Mouse (Mus musculus): ENCODE measurements around the gene Gm3336. TPM values are rescaled to one million over a fixed set of nuclear protein-coding genes. Genes with fewer than 3 reads are reported as not detected.

Gene Gm3336
- polyA plus RNA-seq, 1 experiment from 2014 or later = not detected

DNA sequence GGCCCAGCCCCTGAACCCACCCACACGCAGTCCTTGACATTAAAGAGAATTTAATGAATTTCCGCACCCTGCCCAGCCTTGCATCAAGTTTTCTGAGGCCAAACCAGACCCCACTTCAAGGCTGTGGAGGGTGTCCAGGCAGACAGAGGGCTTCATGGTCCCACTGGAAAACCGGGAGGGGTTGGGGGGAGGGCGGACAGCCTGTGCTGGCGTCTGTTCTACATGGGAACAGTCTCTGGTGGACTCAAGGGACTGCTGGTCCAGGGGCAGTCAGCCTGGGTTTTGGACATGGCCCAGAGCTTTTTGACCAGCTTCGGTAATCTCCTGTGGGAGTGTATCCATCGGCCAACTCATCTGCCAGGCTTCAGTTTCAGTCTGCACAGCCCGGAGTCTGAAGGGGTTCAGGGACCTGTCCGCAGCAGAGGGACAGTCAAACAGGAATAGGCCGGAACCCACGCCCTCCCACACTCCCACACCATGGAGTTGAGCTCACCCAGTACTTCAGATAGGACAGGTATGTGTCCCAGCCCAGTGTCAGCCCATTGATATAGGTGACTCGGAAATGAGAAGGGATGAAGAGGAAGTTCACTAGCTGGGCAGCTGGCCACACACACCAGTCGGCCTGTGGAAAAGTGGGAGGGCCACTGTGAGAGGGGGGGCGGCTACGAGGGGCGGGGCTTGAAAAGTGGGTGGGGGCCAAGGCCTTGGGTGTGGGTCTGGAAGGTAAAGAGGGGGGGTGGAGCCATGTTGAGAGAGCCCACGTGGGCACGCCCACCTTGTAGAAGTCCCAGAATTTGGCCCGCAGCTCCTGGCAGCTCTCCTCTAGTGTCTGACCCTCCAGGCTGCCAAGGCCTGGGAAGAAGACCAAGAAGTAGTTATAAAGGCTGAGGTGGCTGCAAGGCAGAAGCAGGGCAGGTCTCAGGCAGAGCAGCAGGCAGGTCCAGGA, 40.5 kb downstream of the Gm3336 start:
- no peaks in the 10 kb centered on the region for H3K9me3 ChIP-seq (replicated peaks; ENCODE audit: control insufficient read depth, low read length)
- no peak overlapping the region for H3K4me3 ChIP-seq (ENCODE audit: low read depth, low read length)
- DNase-seq (ENCODE audit: low spot score) (no peak), ATAC-seq (replicated peaks; ENCODE audit: insufficient number of reproducible peaks, low FRiP score, low TSS enrichment, low read depth) (no peak)
- H3K27ac ChIP-seq (replicated peaks; ENCODE audit: low read depth, low read length) = no peak overlapping the region
- no peaks in the 10 kb centered on the region for H3K36me3 ChIP-seq (replicated peaks; ENCODE audit: control insufficient read depth, insufficient read depth, low read depth, low read length)
- no peaks in the 10 kb centered on the region; the same call in 1 of the 2 replicates for H3K4me1 ChIP-seq (ENCODE audit: control insufficient read depth, insufficient read depth, low read length)
- WGBS = 75% methylated on average over 19 of the region's 19 CpGs
- no peak overlapping the region for H3K4me2 ChIP-seq (ENCODE audit: low read depth, low read length)
- no peaks in the 10 kb centered on the region for H3K27me3 ChIP-seq (ENCODE audit: control insufficient read depth, insufficient read depth, low read length)
- no peak overlapping the region; the same call in 1 of the 2 replicates for H3K9ac ChIP-seq (replicated peaks; ENCODE audit: low read length)

DNA sequence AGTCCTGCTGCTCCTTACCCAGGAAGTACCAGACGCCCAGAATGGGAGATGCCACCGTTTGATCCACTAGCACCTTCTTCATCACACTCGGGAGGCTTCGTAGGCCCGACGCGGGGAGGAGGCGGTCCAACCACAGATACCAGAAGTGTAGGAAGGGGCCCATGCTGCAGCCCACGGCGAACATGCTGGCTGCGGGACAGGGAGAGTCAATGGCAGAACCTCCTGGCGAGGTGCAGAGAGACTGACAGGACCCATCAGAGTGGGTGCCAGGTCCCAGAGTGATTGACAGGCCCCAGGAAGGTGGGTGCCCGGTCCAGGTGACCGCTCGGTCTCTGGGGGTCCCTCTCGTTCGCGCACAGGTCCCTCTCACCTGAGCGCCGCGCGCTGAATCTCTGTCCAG, 42.0 kb downstream of the Gm3336 start:
- Histone ChIP-seq H3K27me3 (ENCODE audit: control insufficient read depth, insufficient read depth, low read length) (no peaks in the 10 kb centered on the region), H3K4me1 (ENCODE audit: control insufficient read depth, insufficient read depth, low read length) (no peaks in the 10 kb centered on the region), H3K4me3 (ENCODE audit: low read depth, low read length) (peak overlapping the region; percentile 70), H3K4me2 (ENCODE audit: low read depth, low read length) (peak overlapping the region; percentile 96), H3K9ac (replicated peaks; ENCODE audit: low read length) (peak overlapping the region; percentile 75), H3K36me3 (replicated peaks; ENCODE audit: control insufficient read depth, insufficient read depth, low read depth, low read length) (no peaks in the 10 kb centered on the region), H3K27ac (replicated peaks; ENCODE audit: low read depth, low read length) (no peak overlapping the region; the same call in 1 of the 2 replicates), H3K9me3 (replicated peaks; ENCODE audit: control insufficient read depth, low read length) (no peaks in the 10 kb centered on the region)
- WGBS = 1% methylated on average over 22 of the region's 22 CpGs
- no peak for DNase-seq (ENCODE audit: low spot score)
- no peak; the same call in 1 of the 2 replicates for ATAC-seq (replicated peaks; ENCODE audit: insufficient number of reproducible peaks, low FRiP score, low TSS enrichment, low read depth)

DNA sequence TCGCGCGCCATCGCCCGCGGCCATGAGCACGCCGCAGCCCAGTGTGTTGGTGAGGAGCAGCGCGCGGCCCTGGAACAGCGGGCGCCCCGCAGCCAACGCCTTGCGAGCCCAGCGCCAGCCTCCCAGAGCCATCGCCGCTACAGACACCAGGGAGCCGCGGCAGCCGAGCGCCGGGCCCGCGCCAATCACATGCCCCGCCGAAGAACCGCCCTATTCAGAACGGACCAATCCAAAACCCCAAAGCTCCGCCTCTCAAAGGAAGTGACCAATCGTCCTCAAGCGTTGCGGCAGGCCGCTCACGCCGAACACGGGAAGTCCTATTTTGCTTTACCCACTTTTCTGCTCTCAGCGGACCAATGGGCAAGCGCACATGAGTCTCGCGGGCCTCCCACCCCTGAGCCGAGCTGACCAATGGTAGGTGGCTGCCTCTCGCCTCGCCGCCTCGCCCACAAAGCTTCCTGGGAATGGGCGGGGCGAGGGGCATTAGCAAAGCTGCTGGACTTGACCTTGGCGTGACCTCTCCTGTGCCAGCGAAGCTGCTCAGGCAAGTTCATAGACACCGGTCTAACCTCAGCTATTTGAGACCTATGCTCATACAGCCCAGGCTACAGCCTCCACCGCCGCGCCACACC, 42.5 kb downstream of the Gm3336 start, which contains the start of gene Mpv17l2:
Gene Mpv17l2 (minus strand): TSS at position 172 of the 632 bp plus-strand sequence.
- DNase-seq (ENCODE audit: low spot score) (peak; percentile 98), ATAC-seq (replicated peaks; ENCODE audit: insufficient number of reproducible peaks, low FRiP score, low TSS enrichment, low read depth) (peak; percentile 94)
- Histone ChIP-seq H3K27me3 (ENCODE audit: control insufficient read depth, insufficient read depth, low read length) (no peaks in the 10 kb centered on the region), H3K4me2 (ENCODE audit: low read depth, low read length) (peak within 1 kb of the TSS; percentile 96), H3K9me3 (replicated peaks; ENCODE audit: control insufficient read depth, low read length) (no peaks in the 10 kb centered on the region), H3K4me3 (ENCODE audit: low read depth, low read length) (peak within 1 kb of the TSS; percentile 70), H3K9ac (replicated peaks; ENCODE audit: low read length) (peak within 1 kb of the TSS; percentile 75), H3K4me1 (ENCODE audit: control insufficient read depth, insufficient read depth, low read length) (no peaks in the 10 kb centered on the region), H3K27ac (replicated peaks; ENCODE audit: low read depth, low read length) (no peak within 1 kb of the TSS; the same call in 1 of the 2 replicates), H3K36me3 (replicated peaks; ENCODE audit: control insufficient read depth, insufficient read depth, low read depth, low read length) (no peaks in the 10 kb centered on the region)
- WGBS = under 1% methylated on average over 55 of the region's 55 CpGs

DNA sequence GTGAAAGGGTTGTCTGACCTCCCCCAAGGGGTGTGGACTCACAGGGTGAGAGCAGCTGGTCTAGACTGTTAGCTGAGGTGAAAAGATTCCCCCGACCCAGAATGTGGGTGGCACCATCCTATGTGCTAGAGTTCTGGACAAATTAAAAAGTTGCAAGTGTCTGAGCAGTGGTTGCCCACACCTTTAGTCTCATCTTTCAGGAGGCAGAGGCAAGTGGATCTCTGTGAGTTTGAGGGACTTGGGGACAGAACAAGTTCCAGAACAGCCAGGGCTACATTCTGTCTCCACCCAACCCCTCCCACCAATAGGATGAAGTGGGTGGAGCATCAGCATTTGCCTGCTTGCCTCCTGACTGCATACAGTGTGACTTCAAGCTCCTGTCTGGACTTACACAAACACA, 43.8 kb downstream of the Gm3336 start:
- H3K4me1 ChIP-seq (ENCODE audit: control insufficient read depth, insufficient read depth, low read length) = peaks cover 3% of the 10 kb centered on the region

DNA sequence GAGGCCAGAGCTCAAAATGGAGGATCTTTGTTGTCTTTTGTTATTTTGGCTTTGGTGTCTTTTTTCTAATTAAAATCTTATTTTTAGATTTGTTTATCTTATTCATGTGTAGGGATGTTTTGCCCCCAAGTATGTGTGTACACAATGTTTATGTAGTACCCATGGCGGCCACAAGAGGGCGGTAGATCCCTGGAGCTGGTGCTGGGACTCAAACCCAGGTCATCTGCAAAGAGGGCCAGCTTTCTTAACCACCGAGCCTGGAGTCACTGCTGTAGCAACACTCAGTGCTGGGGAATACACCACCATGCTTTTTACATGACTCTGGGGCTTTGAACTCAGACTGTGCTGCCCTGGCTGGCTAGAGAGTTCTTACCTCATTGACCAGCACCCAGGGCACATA, 45.0 kb downstream of the Gm3336 start:
- H3K9me3 ChIP-seq (replicated peaks; ENCODE audit: control insufficient read depth, low read length) = no peaks in the 10 kb centered on the region
- H3K9ac ChIP-seq (replicated peaks; ENCODE audit: low read length) = no peak overlapping the region
- H3K4me1 ChIP-seq (ENCODE audit: control insufficient read depth, insufficient read depth, low read length) = peaks cover 3% of the 10 kb centered on the region
- no peak overlapping the region for H3K4me3 ChIP-seq (ENCODE audit: low read depth, low read length)
- H3K4me2 ChIP-seq (ENCODE audit: low read depth, low read length) = no peak overlapping the region
- peaks cover under 1% of the 10 kb centered on the region; the same call in 1 of the 2 replicates for H3K36me3 ChIP-seq (replicated peaks; ENCODE audit: control insufficient read depth, insufficient read depth, low read depth, low read length)
- ATAC-seq (replicated peaks; ENCODE audit: insufficient number of reproducible peaks, low FRiP score, low TSS enrichment, low read depth) = no peak
- peak; percentile 64 for DNase-seq (ENCODE audit: low spot score)
- 3% methylated on average over 3 of the region's 3 CpGs for WGBS
- no peaks in the 10 kb centered on the region for H3K27me3 ChIP-seq (ENCODE audit: control insufficient read depth, insufficient read depth, low read length)
- no peak overlapping the region for H3K27ac ChIP-seq (replicated peaks; ENCODE audit: low read depth, low read length)

More for the DNA sequence above, 43.8 kb downstream of the Gm3336 start:
- H3K9me3 ChIP-seq (replicated peaks; ENCODE audit: control insufficient read depth, low read length) = no peaks in the 10 kb centered on the region
- no peak overlapping the region for H3K27ac ChIP-seq (replicated peaks; ENCODE audit: low read depth, low read length)
- H3K4me3 ChIP-seq (ENCODE audit: low read depth, low read length) = no peak overlapping the region
- H3K9ac ChIP-seq (replicated peaks; ENCODE audit: low read length) = no peak overlapping the region
- no peak overlapping the region; the same call in 1 of the 2 replicates for H3K4me2 ChIP-seq (ENCODE audit: low read depth, low read length)
- DNase-seq (ENCODE audit: low spot score) (no peak), ATAC-seq (replicated peaks; ENCODE audit: insufficient number of reproducible peaks, low FRiP score, low TSS enrichment, low read depth) (no peak)
- H3K27me3 ChIP-seq (ENCODE audit: control insufficient read depth, insufficient read depth, low read length) = no peaks in the 10 kb centered on the region
- H3K36me3 ChIP-seq (replicated peaks; ENCODE audit: control insufficient read depth, insufficient read depth, low read depth, low read length) = no peaks in the 10 kb centered on the region
- WGBS = 67% methylated on average over 1 of the region's 1 CpGs

DNA sequence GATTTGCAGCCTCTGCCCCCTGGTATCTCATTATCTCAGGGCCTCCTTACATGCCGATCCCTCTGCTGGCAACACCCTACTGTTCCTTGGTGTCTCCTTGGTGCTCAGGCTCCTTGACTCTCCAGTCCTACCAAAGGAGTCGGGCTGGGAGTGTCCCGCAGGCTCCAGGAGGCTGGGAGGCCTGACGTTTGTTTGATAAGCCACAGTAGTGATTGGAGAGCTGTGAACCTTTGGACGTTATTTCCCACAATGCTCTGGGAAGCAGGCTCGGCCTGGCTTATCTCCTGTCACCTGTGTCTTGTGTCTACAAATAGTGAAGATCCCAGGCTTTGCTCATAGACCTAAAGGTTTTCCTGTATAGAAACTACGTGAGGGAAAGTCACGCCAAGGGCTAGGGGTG, 45.7 kb downstream of the Gm3336 start:
- WGBS = 87% methylated on average over 8 of the region's 8 CpGs
- H3K9ac ChIP-seq (replicated peaks; ENCODE audit: low read length) = no peak overlapping the region
- no peak overlapping the region for H3K4me2 ChIP-seq (ENCODE audit: low read depth, low read length)
- H3K9me3 ChIP-seq (replicated peaks; ENCODE audit: control insufficient read depth, low read length) = no peaks in the 10 kb centered on the region
- peaks cover 3% of the 10 kb centered on the region for H3K4me1 ChIP-seq (ENCODE audit: control insufficient read depth, insufficient read depth, low read length)
- H3K27me3 ChIP-seq (ENCODE audit: control insufficient read depth, insufficient read depth, low read length) = no peaks in the 10 kb centered on the region
- H3K4me3 ChIP-seq (ENCODE audit: low read depth, low read length) = no peak overlapping the region
- DNase-seq (ENCODE audit: low spot score) = no peak
- ATAC-seq (replicated peaks; ENCODE audit: insufficient number of reproducible peaks, low FRiP score, low TSS enrichment, low read depth) = no peak
- H3K27ac ChIP-seq (replicated peaks; ENCODE audit: low read depth, low read length) = no peak overlapping the region
- peaks cover 7% of the 10 kb centered on the region; the same call in 1 of the 2 replicates for H3K36me3 ChIP-seq (replicated peaks; ENCODE audit: control insufficient read depth, insufficient read depth, low read depth, low read length)

DNA sequence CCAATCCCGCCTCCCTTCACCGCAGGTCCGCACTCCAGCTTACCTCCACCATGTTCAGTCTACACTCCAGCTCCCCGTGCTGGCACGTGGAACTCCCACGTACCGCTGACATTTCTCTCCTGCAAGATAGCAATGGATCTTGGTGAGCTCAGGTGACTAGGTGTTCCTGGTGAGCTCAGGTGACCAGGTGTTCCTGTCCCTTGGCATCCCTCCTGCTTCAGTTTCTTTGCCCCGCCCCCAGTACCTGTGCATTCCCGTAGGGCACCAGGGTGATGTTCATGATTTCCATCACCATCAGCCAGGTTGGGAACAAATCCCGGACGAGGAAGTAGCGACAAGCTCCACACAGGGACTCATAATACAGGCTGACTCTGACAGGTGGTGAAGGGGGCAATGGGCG, 46.3 kb downstream of the Gm3336 start:
- no peak for DNase-seq (ENCODE audit: low spot score)
- no peak overlapping the region for H3K27ac ChIP-seq (replicated peaks; ENCODE audit: low read depth, low read length)
- 88% methylated on average over 13 of the region's 13 CpGs for WGBS
- H3K9ac ChIP-seq (replicated peaks; ENCODE audit: low read length) = no peak overlapping the region
- peaks cover 3% of the 10 kb centered on the region for H3K4me1 ChIP-seq (ENCODE audit: control insufficient read depth, insufficient read depth, low read length)
- H3K4me2 ChIP-seq (ENCODE audit: low read depth, low read length) = no peak overlapping the region
- no peak for ATAC-seq (replicated peaks; ENCODE audit: insufficient number of reproducible peaks, low FRiP score, low TSS enrichment, low read depth)
- H3K9me3 ChIP-seq (replicated peaks; ENCODE audit: control insufficient read depth, low read length) = no peaks in the 10 kb centered on the region
- peaks cover 7% of the 10 kb centered on the region; the same call in 1 of the 2 replicates for H3K36me3 ChIP-seq (replicated peaks; ENCODE audit: control insufficient read depth, insufficient read depth, low read depth, low read length)
- H3K27me3 ChIP-seq (ENCODE audit: control insufficient read depth, insufficient read depth, low read length) = no peaks in the 10 kb centered on the region
- H3K4me3 ChIP-seq (ENCODE audit: low read depth, low read length) = no peak overlapping the region
